Mouse (Mus musculus): ENCODE results near the gene Iqca. TPM values are rescaled to one million over a fixed set of nuclear protein-coding genes. Genes with fewer than 3 reads are reported as not detected.

The Iqca gene
- polyA plus RNA-seq, 1 experiment from 2014 or later = not detected

GRCm38 (mm10) chr1:90054991-90055390, 98.2 kb downstream of the Iqca start:
- Histone ChIP-seq H3K36me3 (ENCODE audit: inconsistent target) (no peaks in the 10 kb centered on the region), H3K27ac (no peak overlapping the region), H3K4me3 (ENCODE audit: inconsistent target) (no peak overlapping the region), H3K79me2 (ENCODE audit: inconsistent target) (no peaks in the 10 kb centered on the region)
- 99% methylated on average over 4 of the region's 4 CpGs for WGBS (ENCODE audit: missing documents)

GRCm38 (mm10) chr1:90051347-90051746, 101.9 kb downstream of the Iqca start:
- Histone ChIP-seq H3K36me3 (ENCODE audit: inconsistent target) (no peaks in the 10 kb centered on the region), H3K27ac (no peak overlapping the region), H3K4me3 (ENCODE audit: inconsistent target) (no peak overlapping the region), H3K79me2 (ENCODE audit: inconsistent target) (no peaks in the 10 kb centered on the region)
- WGBS (ENCODE audit: missing documents) = 7% methylated on average over 5 of the region's 5 CpGs

DNA sequence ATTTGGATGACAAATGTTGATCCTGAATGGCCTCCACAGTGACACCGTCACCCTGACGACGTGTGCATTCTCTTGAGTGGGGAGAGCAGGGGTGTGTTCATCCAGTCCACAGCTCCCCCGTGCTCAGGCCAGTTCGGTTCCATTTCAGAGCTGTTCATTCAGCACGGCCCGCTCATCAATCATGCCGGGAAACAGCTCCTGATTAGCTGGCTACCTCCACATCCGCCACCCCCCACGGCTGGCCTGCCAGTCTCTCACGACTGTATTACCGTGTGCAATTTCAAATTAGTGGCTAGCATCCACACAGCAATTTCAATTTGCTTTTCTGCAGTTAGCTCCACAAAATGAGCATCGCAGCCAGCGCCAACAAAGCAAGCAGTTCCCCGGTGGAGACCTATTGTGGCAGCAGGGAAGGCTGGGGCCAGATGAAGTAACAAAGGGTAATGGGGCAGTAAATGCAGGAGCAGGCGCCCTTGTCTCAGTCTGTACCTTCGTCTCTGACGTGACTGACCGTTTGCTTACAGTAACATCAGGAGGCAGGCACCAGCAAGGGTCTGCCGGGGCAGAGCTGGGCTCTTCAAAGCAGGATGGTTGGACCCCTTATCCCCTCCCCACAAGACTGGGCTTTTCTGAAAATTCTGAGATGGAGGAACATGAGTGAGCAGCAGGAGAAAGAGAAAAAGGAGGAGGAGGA, 103.0 kb downstream of the Iqca start:
- Histone ChIP-seq H3K36me3 (ENCODE audit: inconsistent target) (no peaks in the 10 kb centered on the region), H3K4me3 (ENCODE audit: inconsistent target) (no peak overlapping the region), H3K27ac (no peak overlapping the region), H3K79me2 (ENCODE audit: inconsistent target) (no peaks in the 10 kb centered on the region)
- 13% methylated on average over 20 of the region's 20 CpGs for WGBS (ENCODE audit: missing documents)

DNA sequence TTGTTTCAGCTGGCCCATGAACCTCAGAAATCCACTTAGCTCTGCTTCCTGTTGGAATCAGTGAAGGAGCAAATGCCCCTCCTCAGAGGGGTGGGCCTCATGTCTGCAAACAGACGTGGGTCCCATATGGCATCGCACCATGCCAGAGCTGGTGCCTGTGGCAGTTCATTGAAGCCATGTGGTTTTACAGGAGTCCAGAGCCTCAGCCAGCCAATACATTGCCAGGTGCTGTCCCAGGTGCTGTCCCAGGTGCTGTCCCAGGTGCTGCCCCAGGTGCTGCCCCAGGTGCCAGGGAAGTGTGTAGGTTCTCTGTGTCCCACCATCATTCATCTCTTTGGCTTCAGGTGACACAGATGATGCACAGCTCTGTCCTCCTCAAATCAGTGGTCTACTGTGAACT, 124.9 kb downstream of the Iqca start:
- H3K79me2 ChIP-seq (ENCODE audit: inconsistent target) = no peaks in the 10 kb centered on the region
- no peaks in the 10 kb centered on the region for H3K36me3 ChIP-seq (ENCODE audit: inconsistent target)
- WGBS (ENCODE audit: missing documents) = 85% methylated on average over 2 of the region's 2 CpGs
- H3K4me3 ChIP-seq (ENCODE audit: inconsistent target) = no peak overlapping the region
- no peak overlapping the region for H3K27ac ChIP-seq

- no peaks in the 10 kb centered on the region for H3K79me2 ChIP-seq (ENCODE audit: inconsistent target)
- 13% methylated on average over 3 of the region's 3 CpGs for WGBS (ENCODE audit: missing documents)
- no peak overlapping the region for H3K27ac ChIP-seq
- no peak overlapping the region for H3K4me3 ChIP-seq (ENCODE audit: inconsistent target)
- no peaks in the 10 kb centered on the region for H3K36me3 ChIP-seq (ENCODE audit: inconsistent target)
Measured at GRCm38 (mm10) chr1:90026945-90027344, 126.3 kb downstream of the Iqca start.

DNA sequence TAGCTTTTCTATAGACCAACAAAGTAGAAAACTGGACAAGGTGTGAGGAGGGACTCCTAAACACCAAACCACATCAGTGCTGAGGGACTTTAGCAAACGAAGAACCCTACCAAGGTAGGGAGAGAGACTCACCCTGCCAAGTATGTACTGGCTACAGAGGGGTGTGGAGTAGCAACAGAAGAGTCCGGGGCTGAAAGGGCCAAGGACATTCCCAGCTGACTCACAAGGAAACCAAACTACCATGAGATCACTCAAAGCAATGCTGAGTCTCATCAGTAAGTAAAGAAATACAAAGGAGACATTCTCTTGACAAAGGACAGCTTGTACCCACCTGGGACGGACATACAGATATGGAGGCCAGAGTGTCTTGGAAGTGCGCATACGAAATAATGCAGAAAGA, 132.9 kb downstream of the Iqca start:
- no peaks in the 10 kb centered on the region for H3K79me2 ChIP-seq (ENCODE audit: inconsistent target)
- 91% methylated on average over 5 of the region's 5 CpGs for WGBS (ENCODE audit: missing documents)
- no peak overlapping the region for H3K27ac ChIP-seq
- no peaks in the 10 kb centered on the region for H3K36me3 ChIP-seq (ENCODE audit: inconsistent target)
- no peak overlapping the region for H3K4me3 ChIP-seq (ENCODE audit: inconsistent target)

DNA sequence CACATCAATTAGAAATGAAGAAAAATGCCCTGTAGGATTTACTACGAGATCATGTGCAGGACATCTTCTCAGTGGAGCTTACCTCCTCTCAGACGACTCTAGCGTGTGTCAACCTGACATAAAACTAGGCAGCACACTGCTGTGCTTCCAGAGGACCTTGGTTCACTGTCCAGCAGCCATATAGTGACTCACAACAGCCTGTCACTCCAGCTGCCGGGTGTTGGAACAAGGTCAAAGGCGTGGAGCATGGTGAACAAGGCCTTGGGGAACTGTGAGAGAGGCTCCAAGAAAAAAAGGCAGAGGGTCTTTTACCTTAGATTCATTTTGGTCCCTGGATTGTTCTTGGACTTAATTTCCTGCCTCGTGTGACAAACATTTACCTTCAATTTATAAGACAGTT, 135.1 kb downstream of the Iqca start:
- H3K27ac ChIP-seq = no peak overlapping the region
- WGBS (ENCODE audit: missing documents) = 85% methylated on average over 6 of the region's 6 CpGs

DNA sequence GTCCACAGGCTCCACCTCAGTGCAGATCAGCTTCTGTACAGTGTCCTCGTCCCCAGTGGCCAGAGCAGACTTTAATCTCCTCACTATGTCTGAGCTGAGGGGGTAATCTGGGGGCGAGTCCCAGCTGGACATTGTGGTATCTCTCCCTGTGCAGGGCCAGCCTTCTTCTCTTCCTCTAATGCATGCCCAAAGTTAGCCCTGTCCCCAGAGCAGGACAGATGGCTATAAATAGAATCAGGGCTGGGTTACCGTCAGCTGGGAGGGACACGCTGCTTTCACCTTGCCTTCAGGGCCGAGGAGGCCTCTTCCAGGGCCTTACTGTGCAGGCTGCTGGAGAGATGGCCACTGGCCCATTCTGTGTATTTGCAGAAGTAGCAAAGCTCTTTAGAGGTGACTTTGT, 138.8 kb downstream of the Iqca start, which contains the start of gene Asb18:
TSS of gene Asb18 (minus strand) at position 221 of the 400 bp plus-strand sequence.
- Histone ChIP-seq H3K4me3 (ENCODE audit: inconsistent target) (no peak within 1 kb of the TSS), H3K27ac (no peak within 1 kb of the TSS), H3K79me2 (ENCODE audit: inconsistent target) (no peaks in the 10 kb centered on the region), H3K36me3 (ENCODE audit: inconsistent target) (no peaks in the 10 kb centered on the region)
- WGBS (ENCODE audit: missing documents) = 77% methylated on average over 5 of the region's 5 CpGs

More for the DNA sequence above, 135.1 kb downstream of the Iqca start:
- Histone ChIP-seq H3K36me3 (ENCODE audit: inconsistent target) (no peaks in the 10 kb centered on the region), H3K4me3 (ENCODE audit: inconsistent target) (no peak overlapping the region), H3K79me2 (ENCODE audit: inconsistent target) (no peaks in the 10 kb centered on the region)

GRCm38 (mm10) chr1:90013273-90013672, 139.9 kb downstream of the Iqca start:
- Histone ChIP-seq H3K27ac (no peak overlapping the region), H3K79me2 (ENCODE audit: inconsistent target) (no peaks in the 10 kb centered on the region), H3K4me3 (ENCODE audit: inconsistent target) (no peak overlapping the region), H3K36me3 (ENCODE audit: inconsistent target) (no peaks in the 10 kb centered on the region)
- WGBS (ENCODE audit: missing documents) = 87% methylated on average over 5 of the region's 5 CpGs

- H3K4me3 ChIP-seq (ENCODE audit: inconsistent target) = no peak overlapping the region
- H3K79me2 ChIP-seq (ENCODE audit: inconsistent target) = no peaks in the 10 kb centered on the region
- no peaks in the 10 kb centered on the region for H3K36me3 ChIP-seq (ENCODE audit: inconsistent target)
- WGBS (ENCODE audit: missing documents) = 70% methylated on average over 7 of the region's 7 CpGs
- H3K27ac ChIP-seq = no peak overlapping the region
Measured at GRCm38 (mm10) chr1:90012850-90013249, 140.4 kb downstream of the Iqca start.

GRCm38 (mm10) chr1:90012168-90012567, 141.0 kb downstream of the Iqca start:
- Histone ChIP-seq H3K36me3 (ENCODE audit: inconsistent target) (no peaks in the 10 kb centered on the region), H3K79me2 (ENCODE audit: inconsistent target) (no peaks in the 10 kb centered on the region), H3K27ac (no peak overlapping the region), H3K4me3 (ENCODE audit: inconsistent target) (no peak overlapping the region)
- 91% methylated on average over 3 of the region's 3 CpGs for WGBS (ENCODE audit: missing documents)

DNA sequence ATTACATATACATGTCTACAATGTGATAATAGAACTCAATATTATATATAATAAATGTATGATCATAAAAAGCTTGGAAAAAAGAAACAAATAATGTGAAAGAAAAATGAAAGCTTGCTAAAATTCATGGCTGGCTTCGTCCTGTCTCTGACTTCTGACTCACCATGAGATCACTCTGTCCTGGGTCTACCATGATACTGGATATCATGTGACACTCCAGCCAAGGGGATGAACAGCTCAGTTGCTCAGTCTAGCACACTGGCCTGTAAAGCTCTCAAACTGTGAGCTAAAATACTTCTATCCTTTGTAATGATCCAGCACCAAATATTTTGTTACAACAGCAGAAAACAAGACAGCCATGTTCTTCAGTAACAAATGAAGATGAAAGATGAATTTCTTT, 143.1 kb downstream of the Iqca start:
- Histone ChIP-seq H3K36me3 (ENCODE audit: inconsistent target) (no peaks in the 10 kb centered on the region), H3K4me3 (ENCODE audit: inconsistent target) (no peak overlapping the region), H3K79me2 (ENCODE audit: inconsistent target) (no peaks in the 10 kb centered on the region), H3K27ac (no peak overlapping the region)
- 75% methylated on average over 1 of the region's 1 CpGs for WGBS (ENCODE audit: missing documents)

GRCm38 (mm10) chr1:90009188-90009587, 144.0 kb downstream of the Iqca start:
- Histone ChIP-seq H3K4me3 (ENCODE audit: inconsistent target) (no peak overlapping the region), H3K27ac (no peak overlapping the region), H3K36me3 (ENCODE audit: inconsistent target) (no peaks in the 10 kb centered on the region), H3K79me2 (ENCODE audit: inconsistent target) (no peaks in the 10 kb centered on the region)
- 80% methylated on average over 3 of the region's 3 CpGs for WGBS (ENCODE audit: missing documents)

DNA sequence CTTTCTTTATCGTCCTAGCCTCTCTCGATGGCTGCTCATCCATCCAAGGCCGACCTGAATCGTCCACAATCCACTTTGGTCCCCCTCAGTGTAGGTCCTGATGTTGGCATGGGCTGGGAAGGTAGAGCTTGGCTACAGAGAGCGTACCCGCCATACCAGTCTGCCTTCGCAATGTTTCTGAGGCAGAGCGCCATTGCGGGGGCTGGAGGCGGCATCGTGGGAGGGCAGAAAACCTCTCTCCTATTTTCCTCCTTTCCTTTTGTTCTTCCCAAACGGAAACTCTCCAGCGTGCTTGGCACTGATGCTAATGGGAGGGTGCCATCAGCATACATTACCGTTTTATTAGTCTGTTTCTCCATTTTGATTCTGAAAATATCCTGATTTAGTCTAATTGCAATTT, 146.5 kb downstream of the Iqca start:
- no peaks in the 10 kb centered on the region for H3K36me3 ChIP-seq (ENCODE audit: inconsistent target)
- no peak overlapping the region for H3K4me3 ChIP-seq (ENCODE audit: inconsistent target)
- H3K27ac ChIP-seq = no peak overlapping the region
- H3K79me2 ChIP-seq (ENCODE audit: inconsistent target) = no peaks in the 10 kb centered on the region
- 67% methylated on average over 14 of the region's 14 CpGs for WGBS (ENCODE audit: missing documents)

DNA sequence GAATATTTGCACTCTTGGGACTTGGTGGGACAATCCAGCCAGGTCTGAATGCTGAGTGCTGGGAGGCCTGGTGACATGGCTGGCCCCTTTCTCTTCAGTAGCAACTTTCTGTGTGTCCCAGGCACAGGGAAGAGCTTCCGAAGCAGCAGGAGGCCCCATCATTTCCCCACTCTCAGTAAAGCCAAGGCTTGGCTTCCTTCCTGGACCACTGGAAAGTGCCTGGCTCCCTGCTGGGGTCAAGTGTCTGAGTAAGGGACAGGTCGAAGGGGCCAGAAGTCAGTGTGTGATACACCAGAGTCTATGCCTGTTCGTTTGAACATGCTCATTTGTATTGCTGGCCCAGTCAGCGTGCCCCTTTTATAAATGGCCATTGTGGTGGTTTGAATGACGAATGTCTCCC, 152.2 kb downstream of the Iqca start:
- WGBS (ENCODE audit: missing documents) = 55% methylated on average over 5 of the region's 5 CpGs
- Histone ChIP-seq H3K36me3 (ENCODE audit: inconsistent target) (no peaks in the 10 kb centered on the region), H3K79me2 (ENCODE audit: inconsistent target) (no peaks in the 10 kb centered on the region), H3K4me3 (ENCODE audit: inconsistent target) (no peak overlapping the region), H3K27ac (no peak overlapping the region)

DNA sequence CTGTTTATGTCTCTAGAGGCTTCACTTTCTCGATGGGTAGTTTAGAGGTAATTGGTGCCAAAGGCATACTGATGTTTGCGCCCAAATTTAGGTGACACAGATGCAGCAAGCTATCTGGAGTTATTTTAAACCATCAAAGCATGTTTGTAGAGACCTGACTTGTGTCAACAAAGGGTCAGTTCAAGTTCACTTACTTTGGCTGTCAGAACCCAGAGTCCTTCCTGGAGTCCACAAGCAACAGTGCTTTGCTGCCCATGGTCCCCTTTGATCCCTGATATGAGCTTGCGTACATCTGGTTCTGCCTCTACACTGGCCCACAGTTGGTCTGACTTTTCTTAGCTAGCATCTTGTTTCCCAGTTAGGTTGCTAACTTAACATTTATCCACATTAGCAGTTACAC, 153.3 kb downstream of the Iqca start:
- 83% methylated on average over 3 of the region's 3 CpGs for WGBS (ENCODE audit: missing documents)
- no peaks in the 10 kb centered on the region for H3K79me2 ChIP-seq (ENCODE audit: inconsistent target)
- H3K27ac ChIP-seq = no peak overlapping the region
- H3K36me3 ChIP-seq (ENCODE audit: inconsistent target) = no peaks in the 10 kb centered on the region
- H3K4me3 ChIP-seq (ENCODE audit: inconsistent target) = no peak overlapping the region
